Mouse (Mus musculus) ES-E14 (cell line): ENCODE data around the gene Lnx1.

Experiments
- CHD2 ChIP-seq: IDR thresholded peaks from 2 replicates; pipeline ENCODE4 v1.6.1; 2014; ENCODE audit warnings: mild to moderate bottlenecking, low read depth, low read length, inconsistent platforms
- MAFK ChIP-seq: IDR thresholded peaks from 2 replicates; pipeline ENCODE4 v1.6.1; 2014; ENCODE audit warnings: mild to moderate bottlenecking, low read depth, low read length, inconsistent platforms; ENCODE audit not compliant: insufficient read depth
- ZC3H11A ChIP-seq: IDR thresholded peaks from 2 replicates; pipeline ENCODE4 v1.6.1; 2012; ENCODE audit warnings: low read depth, mild to moderate bottlenecking, inconsistent platforms, low read length, borderline replicate concordance
- ZNF384 ChIP-seq: IDR thresholded peaks from 2 replicates; pipeline ENCODE4 v1.6.1; 2012; ENCODE audit warnings: low read depth, low read length, inconsistent platforms

DNA sequence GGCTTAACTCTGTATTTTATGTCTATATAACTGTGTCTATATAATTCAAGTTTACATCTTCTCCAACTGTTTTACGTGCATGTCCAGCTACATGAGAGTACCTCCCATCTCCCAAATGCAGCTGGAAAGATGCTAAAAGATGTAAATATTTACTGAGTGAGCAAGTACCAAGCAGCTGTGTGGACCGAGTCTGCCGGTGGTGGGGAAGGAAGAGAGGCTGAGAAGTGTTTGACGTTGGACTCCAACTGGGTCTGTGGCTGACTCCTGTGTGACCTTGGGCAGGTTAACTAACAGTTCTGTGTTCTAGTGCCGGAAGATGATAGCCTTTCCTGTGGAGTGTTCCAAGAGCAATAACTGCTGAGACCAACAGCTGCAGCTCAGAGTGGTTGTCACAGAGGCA is 27.9 kb upstream of the Lnx1 start:
- TF ChIP-seq ZNF384 (no peak), MAFK (no peak), ZC3H11A (no peak), CHD2 (no peak)
